Mouse (Mus musculus) erythroblast, embryonic 14.5 days (primary cell): ENCODE measurements around the gene Snx10.

Source experiments
- GATA1 ChIP-seq: IDR thresholded peaks from 2 replicates; pipeline ENCODE4 v1.6.1; 2012; ENCODE audit warnings: low read length, inconsistent platforms, mixed read lengths
- TAL1 ChIP-seq: IDR thresholded peaks from 3 replicates; pipeline ENCODE4 v1.6.1; 2012; ENCODE audit warnings: low read length, inconsistent platforms, mixed read lengths

DNA sequence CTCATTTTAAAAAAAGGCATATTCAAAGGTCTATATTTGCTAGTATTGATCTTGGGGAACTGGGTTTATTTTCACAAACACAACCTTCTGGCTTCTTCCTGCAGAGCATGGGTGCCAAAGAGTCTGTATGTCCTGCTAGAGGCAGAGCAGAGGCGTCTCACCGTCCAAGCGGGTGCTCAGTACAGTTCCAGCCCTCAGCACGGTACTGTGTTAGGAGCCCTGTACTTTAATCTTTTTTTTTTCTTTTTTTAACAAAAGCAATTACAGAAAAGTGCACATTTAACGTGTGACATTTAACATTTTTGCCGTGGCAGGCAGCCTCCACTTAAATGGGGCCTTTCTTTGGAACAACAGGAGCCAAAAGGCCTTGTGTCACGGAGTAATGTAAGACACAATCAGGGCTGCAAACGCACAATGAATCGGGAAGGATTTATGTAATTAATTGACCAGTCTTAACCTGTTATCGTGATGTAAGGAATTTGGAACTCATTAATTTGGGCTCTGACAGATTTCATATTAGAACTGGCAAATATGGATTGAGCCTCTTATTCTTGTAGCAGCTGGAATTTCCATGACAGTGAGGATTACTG, 69.8 kb downstream of the Snx10 start:
- TF ChIP-seq TAL1 (no peak), GATA1 (no peak)
